ENCODE assay signal across 16 mouse cellular contexts in the genomic region with DNA sequence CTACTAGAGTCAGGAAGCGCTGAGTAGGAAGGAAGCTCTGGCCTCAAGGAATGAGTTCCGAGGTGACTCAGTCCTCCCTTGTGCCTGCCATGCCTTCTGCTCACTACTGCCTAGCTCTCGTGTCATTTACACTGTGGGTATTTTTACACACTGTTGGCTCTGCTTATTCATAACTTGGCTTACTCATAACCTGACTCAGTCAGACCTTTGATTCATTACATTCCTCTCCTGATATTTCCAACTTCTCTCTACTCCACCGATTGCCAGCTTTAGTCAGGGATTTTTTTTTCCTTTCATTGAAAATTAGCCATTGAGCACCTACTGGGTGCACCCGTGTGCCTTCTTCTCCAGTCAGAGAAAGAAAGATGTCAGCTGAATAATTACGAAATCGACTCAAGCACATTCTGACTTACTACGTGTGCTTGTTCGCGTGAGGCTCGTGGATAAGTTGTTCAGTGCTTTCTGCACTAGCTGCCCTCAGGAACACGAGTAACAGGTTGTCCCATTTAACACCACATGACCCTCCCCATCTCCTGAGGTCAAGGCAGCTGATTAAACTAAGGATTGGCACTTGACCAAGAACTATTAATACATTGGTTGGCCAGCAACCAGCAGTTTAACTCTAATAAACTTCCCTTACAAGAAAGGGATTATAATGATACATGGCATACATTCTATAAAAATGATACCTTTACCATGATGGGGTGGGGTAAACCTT. TPM values are rescaled to one million over a fixed set of nuclear protein-coding genes. Genes with fewer than 3 reads are reported as not detected.
DNase-seq lines count a peak whose midpoint lies in the region; ATAC-seq and TF ChIP-seq lines count a peak whose summit lies in the region.
"Had no signal": no experiment of that assay in that cellular context is flagged by ENCODE, and none has a peak within 500 bp of the region (broad histone marks: within the 10 kb centered on the region; RNA-seq: fewer than 3 reads in every experiment).

No protein-coding gene starts in this region.

- H3K4me1 ChIP-seq in liver, adult 2 months (ENCODE audit: control insufficient read depth, insufficient read depth, low read length) = peaks cover 25% of the 10 kb centered on the region
- H3K4me1 ChIP-seq in liver, embryonic 12.5 days = peaks cover 33% of the 10 kb centered on the region
- H3K4me1 ChIP-seq in intestine, embryonic 16.5 days (ENCODE audit: control insufficient read depth, insufficient read depth, low read length) = peaks cover 11% of the 10 kb centered on the region; the same call in 1 of the 2 replicates
- H3K4me1 ChIP-seq: limb, embryonic 15.5 days; midbrain, embryonic 13.5 days had no signal

- TF ChIP-seq CTCF in liver, adult 2 months (IDR thresholded peaks at IDR 0.05; ENCODE audit: low read depth, low read length) = no peak

- WGBS in liver, adult 2 months = 33% methylated on average over 12 of the region's 12 CpGs
- WGBS in liver, embryonic 12.5 days (ENCODE audit: insufficient replicate concordance) = 63% methylated on average over 12 of the region's 12 CpGs
- 72% methylated on average over 12 of the region's 12 CpGs for WGBS in intestine, embryonic 16.5 days

- H3K9ac ChIP-seq in liver, adult 2 months (ENCODE audit: low read depth, low read length) = no peak overlapping the region
- H3K9ac ChIP-seq in liver, embryonic 12.5 days = no peak overlapping the region
- no peak overlapping the region for H3K9ac ChIP-seq in intestine, embryonic 16.5 days (ENCODE audit: low read depth, low read length)
- H3K9ac ChIP-seq: forebrain, postnatal 0 days; heart, embryonic 15.5 days; limb, embryonic 15.5 days; midbrain, embryonic 13.5 days had no signal

- no peak overlapping the region for H3K4me2 ChIP-seq in liver, embryonic 12.5 days
- H3K4me2 ChIP-seq in intestine, embryonic 16.5 days (ENCODE audit: low read depth, low read length) = no peak overlapping the region
- H3K4me2 ChIP-seq: heart, embryonic 15.5 days; limb, embryonic 15.5 days; midbrain, embryonic 13.5 days had no signal

- no peaks in the 10 kb centered on the region for H3K79me2 ChIP-seq in liver, adult 2 months (ENCODE audit: control insufficient read depth, insufficient read depth, low read length)

- no peaks in the 10 kb centered on the region for H3K27me3 ChIP-seq in liver, adult 2 months (ENCODE audit: control insufficient read depth, insufficient read depth, low read length)
- H3K27me3 ChIP-seq in liver, embryonic 12.5 days (replicated peaks) = no peaks in the 10 kb centered on the region
- no peaks in the 10 kb centered on the region for H3K27me3 ChIP-seq in intestine, embryonic 16.5 days (replicated peaks; ENCODE audit: control insufficient read depth, insufficient read depth, low read length)
- H3K27me3 ChIP-seq: heart, embryonic 15.5 days; limb, embryonic 15.5 days; midbrain, embryonic 13.5 days had no signal

- H3K36me3 ChIP-seq in liver, adult 2 months (ENCODE audit: control insufficient read depth, insufficient read depth, low read length) = no peaks in the 10 kb centered on the region
- no peaks in the 10 kb centered on the region for H3K36me3 ChIP-seq in liver, embryonic 12.5 days
- no peaks in the 10 kb centered on the region for H3K36me3 ChIP-seq in intestine, embryonic 16.5 days (ENCODE audit: control insufficient read depth, insufficient read depth, low read length)
- H3K36me3 ChIP-seq: heart, embryonic 15.5 days; limb, embryonic 15.5 days; midbrain, embryonic 13.5 days had no signal

- no peak for ATAC-seq in liver, embryonic 12.5 days
- ATAC-seq in intestine, embryonic 16.5 days = peak; percentile 74
- no peak for ATAC-seq in CD4-positive, CD25-positive, alpha-beta regulatory T cell, adult 4 months
- ATAC-seq: forebrain, postnatal 0 days; hindbrain, postnatal 0 days; midbrain, embryonic 13.5 days had no signal

- H3K27ac ChIP-seq in liver, adult 2 months (replicated peaks; ENCODE audit: insufficient read depth, low read depth, low read length) = no peak overlapping the region
- no peak overlapping the region for H3K27ac ChIP-seq in liver, embryonic 12.5 days
- peak overlapping the region; percentile 4; the same call in 1 of the 2 replicates for H3K27ac ChIP-seq in intestine, embryonic 16.5 days (ENCODE audit: low read length)
- H3K27ac ChIP-seq: heart, embryonic 15.5 days; hindbrain, postnatal 0 days; limb, embryonic 15.5 days; midbrain, embryonic 13.5 days had no signal

- TF ChIP-seq POLR2A in liver, adult 2 months (IDR thresholded peaks at IDR 0.05; ENCODE audit: extremely low read depth, insufficient read depth, low read length) = no peak

- peak; percentile 77 for DNase-seq in liver, adult 2 months (ENCODE audit: extremely low read depth, low read depth, low spot score)
- DNase-seq in 416B (ENCODE audit: low read depth) = peak; percentile 67
- DNase-seq in adrenal gland, adult 8-10 months = peak; percentile 29
- DNase-seq in cerebellum, postnatal 14 days = no peak
- no peak for DNase-seq in gastrocnemius, postnatal 4 days (ENCODE audit: low spot score in 2 of 2)
- DNase-seq: cerebellum, adult 8-10 months; embryo, embryonic 11 days; forebrain, postnatal 0 days; gastrocnemius, postnatal 36 days had no signal

- H3K9me3 ChIP-seq in liver, embryonic 12.5 days (replicated peaks) = no peaks in the 10 kb centered on the region
- H3K9me3 ChIP-seq in intestine, embryonic 16.5 days (ENCODE audit: control insufficient read depth, low read length) = no peaks in the 10 kb centered on the region
- H3K9me3 ChIP-seq: heart, embryonic 15.5 days; limb, embryonic 15.5 days; midbrain, embryonic 13.5 days had no signal

- no peak overlapping the region for H3K4me3 ChIP-seq in liver, adult 2 months (ENCODE audit: insufficient read depth, low read depth, low read length)
- H3K4me3 ChIP-seq in liver, embryonic 12.5 days = no peak overlapping the region
- no peak overlapping the region for H3K4me3 ChIP-seq in intestine, embryonic 16.5 days (ENCODE audit: low read length)
- H3K4me3 ChIP-seq: heart, embryonic 15.5 days; limb, embryonic 15.5 days; midbrain, embryonic 13.5 days had no signal

RNA-seq across cellular contexts. Expression of a gene that starts 23.3 kb away (rescaled TPM):
- total RNA-seq in liver, adult 2 months (2014; rRNA removed) = 27.8 and 36.4 TPM in 2 replicates
- 7.6 and 9.1 TPM in 2 replicates for polyA plus RNA-seq in liver, adult 2 months (2012; rRNA removed)
- polyA plus RNA-seq in liver, embryonic 12.5 days (2016; fragmentation: Nextera tagmentation; extraction: Ambion mirVana) = 4.4 and 4.5 TPM in 2 replicates
- total RNA-seq in adrenal gland, adult 8-10 months (2022) = 10 to 100 TPM; 38.2 to 62.7 (median 52.8) TPM
- 5.8 and 5.9 TPM in 2 replicates for polyA plus RNA-seq in intestine, embryonic 16.5 days (2015; fragmentation: Nextera tagmentation; extraction: Ambion mirVana)
- 10 to 100 TPM; 47.8 to 51.6 TPM for total RNA-seq in gastrocnemius, postnatal 4 days (2021)
- polyA plus RNA-seq in CD4-positive, CD25-positive, alpha-beta regulatory T cell, adult 4 months (2017; shearing (Covaris generic)) = 10 to 100 TPM in 1 of 2 experiments, 1 to 10 TPM in 1; 9.3 to 14.5 TPM

Comparison
In these comparisons a context has a peak if more than half of its experiments do, and no peak if none do; other contexts are left out.
1. DNase-seq: peak in liver, adult 2 months (single experiment), 416B (single experiment) and adrenal gland, adult 8-10 months (single experiment); none in cerebellum, postnatal 14 days (0 of 2) and gastrocnemius, postnatal 4 days (0 of 2).